Mouse (Mus musculus) right cerebral cortex, adult 2 months (tissue): ENCODE measurements around the gene Mlycd.

Experiments
- DNase-seq, 2 experiments: peaks; one replicate each; pipeline ENCODE4 v3.0.0; 2021 to 2022; ENCODE audit warnings: low spot score in 2 of 2

Gene Mlycd

DNA sequence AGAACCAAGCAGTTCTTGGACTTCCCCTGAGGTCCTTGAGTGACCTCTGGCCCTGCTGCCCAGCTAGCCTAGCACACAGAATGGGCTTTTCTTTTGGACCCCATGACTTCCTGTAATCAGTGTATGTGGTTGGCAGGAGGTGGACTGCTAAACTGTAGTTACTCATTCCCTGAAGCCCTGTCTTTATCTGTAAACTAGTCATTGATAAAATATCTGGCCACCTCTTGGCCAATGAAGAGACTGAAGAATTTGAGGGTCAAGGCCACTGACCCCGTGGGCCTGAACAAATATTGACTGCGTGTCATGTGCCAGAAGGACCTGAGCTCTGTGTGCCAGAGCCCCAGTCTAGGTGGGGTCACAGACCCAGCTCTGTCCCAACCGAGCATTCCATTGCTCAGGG, 37.7 kb downstream of the Mlycd start:
- DNase-seq = no peak

DNA sequence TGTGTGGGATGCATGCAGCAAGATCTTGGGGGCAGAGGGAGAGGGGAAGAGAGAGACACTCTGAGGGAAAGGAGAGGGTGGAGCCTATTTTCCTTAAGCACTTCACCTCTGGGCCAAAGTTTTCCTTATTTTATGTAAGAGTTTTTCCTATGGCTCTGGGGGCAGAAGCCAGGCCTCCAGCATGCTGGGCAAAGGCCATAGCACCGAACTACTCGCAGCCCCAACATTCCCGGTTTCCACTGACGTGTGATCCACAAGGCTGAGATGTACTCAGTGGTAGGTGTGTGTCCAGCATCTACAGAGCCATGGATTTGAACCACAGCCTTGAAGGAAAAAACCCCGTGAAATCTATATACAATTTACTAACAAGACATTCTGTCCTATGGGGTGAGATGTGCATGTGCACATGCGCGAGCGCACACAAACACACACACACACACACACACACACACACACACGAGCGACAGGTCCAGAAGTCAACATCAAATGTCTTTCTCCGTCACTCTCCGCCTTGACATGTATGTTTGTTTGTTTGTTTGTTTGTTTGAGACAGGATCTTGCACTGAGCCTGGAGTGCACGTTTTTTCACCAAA, 39.0 kb downstream of the Mlycd start, which contains the start of gene Osgin1:
TSS of gene Osgin1 (plus strand) at position 543 of the 593 bp plus-strand sequence.
- no peak for DNase-seq

- no peak for DNase-seq
Observed at GRCm38 (mm10) chr8:119434569-119434968, 39.9 kb downstream of the Mlycd start.

DNA sequence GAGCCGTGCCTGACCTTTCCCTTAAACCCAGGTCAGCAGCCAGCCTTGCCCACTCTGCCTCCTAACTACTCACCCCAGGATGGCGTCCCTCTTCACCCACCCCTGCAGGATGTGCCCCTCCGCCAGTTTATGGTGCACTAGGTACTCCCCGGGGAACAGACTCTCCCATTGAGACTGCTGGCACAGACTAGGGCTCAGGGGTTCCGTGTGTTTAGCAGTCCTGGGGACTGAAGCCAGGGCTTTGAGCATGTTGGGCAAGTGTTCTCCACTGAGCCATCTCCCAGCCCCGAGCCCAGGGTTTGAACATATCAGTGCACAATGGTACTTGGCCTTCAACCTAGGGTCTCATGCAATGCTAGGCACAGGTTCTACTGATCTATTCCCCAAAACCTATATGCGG, 40.8 kb downstream of the Mlycd start:
- DNase-seq = no peak

DNA sequence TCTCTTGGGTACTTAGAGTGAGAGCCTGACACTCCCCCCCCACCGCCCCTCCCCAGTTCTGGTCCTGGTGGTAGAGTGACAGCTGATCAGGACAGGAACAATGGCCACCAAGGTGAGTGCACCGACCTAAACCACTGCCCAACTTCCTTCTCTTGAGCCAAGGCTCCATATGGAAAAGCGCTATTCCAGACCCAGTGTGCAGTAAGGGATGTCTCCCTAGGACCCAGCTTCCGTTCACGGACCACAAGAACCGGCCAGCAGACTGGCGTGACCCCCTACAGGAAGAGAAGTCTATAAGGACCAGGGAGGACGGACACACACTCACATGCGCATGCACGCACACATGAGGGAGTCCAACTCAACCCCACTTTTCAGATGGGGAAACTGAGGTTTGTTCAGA, 41.7 kb downstream of the Mlycd start:
- DNase-seq = no peak

DNA sequence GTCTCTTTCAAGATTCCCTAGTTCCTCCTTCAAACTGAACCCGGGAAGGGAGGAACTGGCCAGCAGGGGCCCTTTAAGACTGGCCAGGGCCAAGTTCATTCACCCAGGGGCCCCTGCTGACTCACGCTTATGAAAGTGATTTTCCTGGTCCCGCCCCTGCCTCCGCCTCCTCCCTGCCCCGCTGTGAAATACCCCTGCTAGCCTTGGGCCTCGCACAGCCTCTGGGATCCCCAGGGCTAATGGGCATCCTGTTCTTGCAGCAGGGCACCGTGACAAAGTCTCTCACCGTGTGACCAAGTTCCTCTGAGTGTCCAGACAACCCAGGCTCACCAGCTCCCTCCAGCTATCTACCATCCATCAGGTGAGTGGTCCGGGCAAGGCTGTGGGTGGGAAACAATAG, 42.3 kb downstream of the Mlycd start:
- DNase-seq = no peak

- DNase-seq = no peak
Observed at GRCm38 (mm10) chr8:119437506-119437905, 42.8 kb downstream of the Mlycd start.

DNA sequence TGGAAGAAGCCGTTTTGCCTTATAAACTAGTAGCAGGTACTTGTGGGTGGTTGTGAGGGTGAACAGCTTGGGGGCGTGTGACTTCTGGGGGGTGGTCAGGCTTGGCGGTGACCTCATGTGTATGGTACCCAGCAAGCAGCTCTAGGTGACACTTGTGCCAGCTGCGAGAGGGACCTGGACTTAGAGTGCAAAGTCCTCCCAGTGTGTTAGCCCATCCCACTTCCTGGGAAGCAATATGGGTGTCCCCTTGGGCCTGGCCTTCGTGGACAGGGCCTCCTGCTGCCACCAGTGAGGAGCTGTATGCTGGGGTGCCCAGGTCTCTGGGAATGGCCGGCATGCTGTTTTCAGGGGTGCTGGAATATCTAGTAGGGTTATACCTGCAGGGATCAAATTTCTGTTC, 44.2 kb downstream of the Mlycd start:
- no peak for DNase-seq

DNA sequence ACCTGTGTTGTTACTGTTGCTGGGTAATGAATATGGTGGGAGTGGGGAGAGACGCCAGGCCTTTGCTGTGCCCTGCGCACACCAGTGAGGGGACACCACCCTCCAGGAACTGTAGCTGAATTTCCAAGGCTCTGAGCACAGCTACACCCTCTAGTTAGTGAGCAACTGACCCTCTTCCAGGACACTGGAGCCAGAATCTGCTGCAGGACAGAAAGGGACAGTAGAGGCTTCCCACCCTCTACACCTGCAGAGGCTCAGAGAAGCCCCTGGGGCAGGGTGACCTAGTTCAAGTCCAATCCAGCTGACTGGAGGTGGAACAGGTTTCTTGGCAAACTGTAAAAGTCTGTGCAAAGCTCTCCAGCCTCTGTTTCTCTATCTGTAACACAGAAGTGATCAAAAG, 44.7 kb downstream of the Mlycd start:
- DNase-seq = no peak

DNA sequence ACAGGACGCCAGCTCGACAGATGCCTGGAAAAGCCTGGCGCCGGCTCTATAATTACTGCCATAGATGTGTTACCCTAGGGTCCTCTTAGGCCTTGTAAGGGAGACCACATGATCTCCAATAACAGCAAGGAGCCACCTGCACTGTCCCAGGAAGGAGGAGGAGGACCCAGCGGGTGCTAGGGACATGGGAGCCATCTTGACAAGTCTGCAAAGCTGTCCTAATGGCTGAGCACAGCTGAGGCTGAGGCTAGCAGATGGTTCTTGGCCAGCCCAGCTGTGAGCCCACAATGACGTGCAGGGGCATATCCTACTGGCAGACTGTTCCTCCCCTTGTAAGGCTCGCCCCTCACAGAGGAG, 45.2 kb downstream of the Mlycd start:
- no peak for DNase-seq

DNA sequence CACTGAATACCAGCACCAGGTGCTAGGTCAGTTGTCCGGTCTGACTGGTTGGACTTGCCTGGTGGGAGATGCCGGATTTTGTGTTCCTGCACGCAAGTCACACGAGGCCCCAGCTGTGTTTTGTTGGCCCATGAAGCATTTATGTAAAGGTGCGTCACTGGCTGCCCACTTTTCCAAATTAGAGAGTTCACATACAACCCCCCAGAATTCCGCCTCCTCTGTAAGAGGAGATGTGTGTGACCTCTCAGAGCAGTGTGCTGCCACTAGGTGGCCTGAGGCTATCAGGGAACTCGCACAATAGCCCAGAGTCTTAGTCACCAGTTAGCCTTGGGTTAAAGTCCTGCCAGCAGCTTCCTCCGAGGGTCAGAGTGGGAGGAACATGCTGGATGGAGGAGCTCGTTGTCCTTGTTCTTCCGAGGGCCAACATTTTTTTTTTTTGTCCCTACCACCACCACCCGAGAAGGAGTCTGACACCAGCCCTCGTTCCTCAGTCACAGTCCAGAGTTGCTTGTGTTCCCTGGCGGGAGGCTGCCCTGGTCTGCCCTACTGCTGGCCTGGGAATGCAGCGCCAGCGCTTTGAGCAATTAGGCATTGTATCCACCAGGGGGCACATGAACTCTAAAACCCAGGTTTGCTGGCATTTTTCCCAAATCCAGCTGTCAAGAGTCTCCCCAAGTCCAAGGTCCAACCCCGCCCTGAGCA, 45.7 kb downstream of the Mlycd start:
- DNase-seq = peak; percentile 58 to 65

GRCm38 (mm10) chr8:119440952-119441270, 46.2 kb downstream of the Mlycd start:
- no peak for DNase-seq

- no peak for DNase-seq
Observed at GRCm38 (mm10) chr8:119442013-119442412, 47.3 kb downstream of the Mlycd start.

- DNase-seq = no peak
Observed at GRCm38 (mm10) chr8:119442970-119443369, 48.3 kb downstream of the Mlycd start.

GRCm38 (mm10) chr8:119446211-119446989, 51.7 kb downstream of the Mlycd start, which contains the start of gene Necab2:
Necab2 (plus strand) TSS chr8:119446719.
- peak; percentile 90 to 94 for DNase-seq

DNA sequence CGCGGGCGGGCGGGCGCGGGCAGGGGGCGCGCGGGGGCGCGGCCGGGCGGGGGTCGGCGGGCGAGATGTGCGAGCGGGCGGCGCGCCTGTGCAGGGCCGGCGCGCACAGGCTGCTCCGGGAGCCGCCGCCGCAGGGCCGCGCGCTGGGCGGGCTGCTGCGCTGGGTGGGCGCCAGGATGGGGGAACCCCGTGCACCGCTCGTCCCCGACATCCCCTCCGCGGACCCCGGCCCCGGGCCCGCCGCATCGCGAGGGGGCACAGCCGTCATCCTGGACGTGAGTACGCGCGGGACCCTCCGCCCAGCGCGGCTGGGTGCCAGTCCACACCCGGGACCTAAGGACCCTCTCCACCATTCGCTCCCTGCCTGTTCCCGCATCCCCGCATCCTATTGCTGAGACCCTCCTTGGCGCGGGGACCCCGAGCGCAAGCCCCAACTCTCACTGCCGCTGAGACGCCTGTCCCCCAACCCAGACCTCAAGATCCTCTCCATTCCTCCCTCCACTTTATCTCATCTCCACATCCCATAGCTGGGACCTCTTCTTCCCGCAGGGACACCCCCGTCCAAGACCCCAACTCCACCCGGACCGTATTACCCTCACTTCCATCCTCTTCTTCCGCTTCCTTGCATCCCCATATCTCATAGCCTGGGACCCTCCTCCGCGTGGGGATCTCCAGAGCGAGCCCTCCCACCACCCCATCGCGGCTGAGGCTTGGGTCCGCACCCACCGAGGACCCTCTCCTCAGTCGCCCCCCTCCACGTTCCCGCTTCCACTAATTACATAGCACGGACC, 52.5 kb downstream of the Mlycd start:
- DNase-seq = no peak

DNA sequence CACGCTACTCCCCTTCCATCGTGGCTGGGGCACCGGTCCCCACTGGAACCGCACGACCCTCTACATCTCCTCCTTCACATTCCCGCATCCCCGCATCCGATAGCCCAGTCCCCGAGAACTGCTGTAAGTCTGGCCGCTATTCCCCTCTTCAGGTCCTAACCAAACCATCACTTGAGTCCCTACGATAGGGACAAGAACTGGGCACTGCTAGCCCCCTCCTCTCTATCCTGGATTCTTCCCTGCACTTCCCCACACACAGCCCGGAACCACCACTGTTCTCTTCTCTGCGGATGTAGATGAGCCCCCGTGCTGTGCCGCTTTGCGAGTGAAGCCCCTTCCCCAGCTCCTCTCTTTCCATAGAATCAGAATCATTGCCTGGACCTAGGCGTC, 53.1 kb downstream of the Mlycd start:
- DNase-seq = no peak

GRCm38 (mm10) chr8:119449627-119450026, 54.9 kb downstream of the Mlycd start:
- peak; percentile 69 to 74 for DNase-seq

- no peak for DNase-seq
Observed at GRCm38 (mm10) chr8:119451131-119451530, 56.5 kb downstream of the Mlycd start.

DNA sequence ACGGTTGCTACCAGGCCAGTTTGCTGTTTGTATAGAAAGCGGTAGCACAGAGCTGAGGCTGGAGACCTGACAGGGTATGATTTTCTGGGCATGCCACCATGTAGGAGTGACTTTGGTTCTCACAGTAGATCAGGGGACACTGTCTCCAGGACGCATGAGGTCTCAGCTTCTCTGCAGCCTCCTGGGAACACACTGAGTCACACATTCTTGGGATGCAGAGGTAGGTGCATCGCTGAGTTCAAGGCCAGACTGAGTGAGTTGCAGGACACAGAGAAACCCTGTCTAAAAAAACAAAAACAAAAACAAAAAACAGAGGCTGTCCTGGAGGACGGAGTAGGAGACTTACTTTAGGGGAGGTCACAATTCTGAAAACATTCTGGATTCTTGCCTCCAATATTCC, 58.2 kb downstream of the Mlycd start:
- no peak for DNase-seq

GRCm38 (mm10) chr8:119456045-119456444, 61.4 kb downstream of the Mlycd start:
- no peak for DNase-seq

GRCm38 (mm10) chr8:119459724-119460123, 65.0 kb downstream of the Mlycd start:
- no peak for DNase-seq
